Mouse (Mus musculus) heart, embryonic 14.5 days (tissue): ENCODE results near the gene Casq1. TPM values are rescaled to one million over a fixed set of nuclear protein-coding genes. Genes with fewer than 3 reads are reported as not detected.
A peak's percentile ranks its signal among the peaks of the same experiment; 100 is the strongest.

ENCODE experiments used
- ATAC-seq: fragments of 200-750 bp; cut with Nextera tagmentation; 2 replicates; pipeline ENCODE4 v1.8.0; 2017; ENCODE audit warnings: low read depth, moderate TSS enrichment; ENCODE audit not compliant: insufficient number of reproducible peaks, insufficient read depth, low FRiP score
- H3K27ac ChIP-seq, 2 experiments: fragments of 200-500 bp in 1 of 2; fragments of 300-500 bp in 1 of 2; sonication (generic) in 1 of 2; replicated peaks in 1 of 2; 2 replicates each; pipeline ENCODE4 v1.5.1; 2012 to 2014; ENCODE audit warnings: low read depth in 2 of 2, low read length in 2 of 2, control low read depth in 1 of 2, mild to moderate bottlenecking in 1 of 2, mixed read lengths in 1 of 2; ENCODE audit not compliant: control insufficient read depth in 1 of 2, insufficient read depth in 1 of 2
- H3K27me3 ChIP-seq: fragments of 300-500 bp; sonication (generic); 2 replicates; pipeline ENCODE4 v1.6.1; 2014; ENCODE audit warnings: mild to moderate bottlenecking, low read length, control low read depth; ENCODE audit not compliant: control insufficient read depth, insufficient read depth
- H3K36me3 ChIP-seq: fragments of 300-500 bp; sonication (generic); 2 replicates; pipeline ENCODE4 v1.6.1; 2014; ENCODE audit warnings: mild to moderate bottlenecking, control low read depth, low read length, mixed read lengths; ENCODE audit not compliant: control insufficient read depth, insufficient read depth
- H3K4me1 ChIP-seq, 2 experiments: fragments of 200-500 bp in 1 of 2; fragments of 300-500 bp in 1 of 2; sonication (generic) in 1 of 2; 2 replicates each; pipeline ENCODE4 v1.6.1; 2012 to 2014; ENCODE audit warnings: low read length in 2 of 2, control low read depth in 1 of 2, mixed read lengths in 1 of 2; ENCODE audit not compliant: control insufficient read depth in 2 of 2, insufficient read depth in 2 of 2
- H3K4me2 ChIP-seq: fragments of 300-500 bp; sonication (generic); 2 replicates; pipeline ENCODE4 v1.6.1; 2014; ENCODE audit warnings: mild to moderate bottlenecking, low read length
- H3K4me3 ChIP-seq, 2 experiments: fragments of 200-500 bp in 1 of 2; fragments of 300-500 bp in 1 of 2; sonication (generic) in 1 of 2; 2 replicates each; pipeline ENCODE4 v1.5.1; 2012 to 2014; ENCODE audit warnings: low read length in 2 of 2, mild to moderate bottlenecking in 2 of 2, control low read depth in 1 of 2, low read depth in 1 of 2, moderate library complexity in 1 of 2; ENCODE audit not compliant: control insufficient read depth in 1 of 2, insufficient read depth in 1 of 2
- H3K9ac ChIP-seq: fragments of 300-500 bp; sonication (generic); 2 replicates; pipeline ENCODE4 v1.6.1; 2014; ENCODE audit warnings: mild to moderate bottlenecking, low read length
- H3K9me3 ChIP-seq: fragments of 300-500 bp; sonication (generic); 2 replicates; pipeline ENCODE4 v1.6.1; 2016; ENCODE audit warnings: low read length, control low read depth; ENCODE audit not compliant: control insufficient read depth
- WGBS: fragments of 180-500 bp; shearing (Covaris S2); extraction: QIAGEN DNeasy Blood & Tissue Kit; methylation state at CpG from one replicate; pipeline ENCODE4 v1.1.7; 2014; 5-methylcytosine and 5-hydroxymethylcytosine counted together
- polyA plus RNA-seq: library from polyadenylated mRNA; unstranded; fragments of >200 nt; fragmentation: Nextera tagmentation; extraction: Ambion mirVana; gene quantifications from 2 replicates; pipeline ENCODE4 v1.2.1, GENCODE M21; 2014

The Casq1 gene
- polyA plus RNA-seq, 1 experiment from 2014 or later, result 148 TPM

DNA sequence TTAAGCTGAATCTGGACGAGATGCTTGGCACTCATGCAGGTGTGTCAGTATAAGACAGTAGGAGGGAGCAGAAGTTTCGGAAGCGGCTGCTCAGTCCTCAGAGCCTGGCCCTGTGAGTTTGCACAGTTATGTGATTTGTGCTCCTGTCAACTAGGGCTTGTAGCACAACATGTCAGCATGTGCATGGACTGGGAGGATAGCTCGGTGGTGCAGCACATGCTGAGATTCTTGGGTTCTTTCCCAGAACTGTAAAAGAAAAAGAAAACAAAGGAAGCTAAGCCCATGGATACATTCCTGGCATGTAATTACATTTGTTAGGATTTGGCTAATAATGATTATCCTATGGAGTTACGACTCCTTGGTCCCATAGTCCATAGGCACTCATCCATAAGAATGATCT is 46.5 kb downstream of the Casq1 start:
- Histone ChIP-seq H3K27ac (no peak overlapping the region), H3K9ac (no peak overlapping the region), H3K36me3 (peaks cover 90% of the 10 kb centered on the region), H3K9me3 (no peaks in the 10 kb centered on the region), H3K27me3 (no peaks in the 10 kb centered on the region), H3K4me1 (peaks cover 4 to 7% of the 10 kb centered on the region in 2 experiments), H3K4me3 (no peak overlapping the region), H3K4me2 (no peak overlapping the region)
- WGBS, result 86% methylated on average over 5 of the region's 5 CpGs
- ATAC-seq, result no peak

- no peak for ATAC-seq
- H3K36me3 ChIP-seq, result peaks cover 90% of the 10 kb centered on the region
- 94% methylated on average over 21 of the region's 21 CpGs for WGBS
These were observed 47.3 kb downstream of the Casq1 start for GRCm38 (mm10) chr1:172172381-172172780.

DNA sequence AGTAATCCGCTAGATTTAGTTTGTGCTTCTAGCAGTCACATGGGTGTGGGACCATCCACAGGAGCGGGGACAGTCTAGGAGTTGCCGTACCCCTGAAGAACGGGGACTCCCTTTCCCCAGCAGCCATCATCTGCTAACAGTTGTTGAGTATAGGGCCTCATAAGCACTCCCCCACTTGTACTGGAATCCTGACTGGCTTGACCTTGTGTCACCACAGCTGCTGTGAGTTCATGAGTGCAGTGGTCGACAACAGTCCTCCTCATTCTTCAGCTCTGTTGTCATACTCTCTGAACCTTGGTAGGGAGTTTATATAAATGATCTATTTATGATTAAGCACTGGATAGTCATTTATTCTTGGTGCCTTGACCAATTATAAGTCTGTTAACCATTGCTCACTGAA is 49.9 kb downstream of the Casq1 start:
- WGBS, result 88% methylated on average over 5 of the region's 5 CpGs
- no peaks in the 10 kb centered on the region for H3K9me3 ChIP-seq
- H3K4me1 ChIP-seq, result peaks cover 4 to 7% of the 10 kb centered on the region in 2 experiments

More at GRCm38 (mm10) chr1:172172381-172172780, 47.3 kb downstream of the Casq1 start:
- Histone ChIP-seq H3K4me1 (peaks cover 4 to 7% of the 10 kb centered on the region in 2 experiments), H3K9me3 (no peaks in the 10 kb centered on the region), H3K4me2 (no peak overlapping the region), H3K4me3 (no peak overlapping the region), H3K27ac (no peak overlapping the region), H3K9ac (no peak overlapping the region), H3K27me3 (no peaks in the 10 kb centered on the region)

GRCm38 (mm10) chr1:172167911-172168310 is 51.8 kb downstream of the Casq1 start:
- H3K27me3 ChIP-seq, result no peaks in the 10 kb centered on the region
- no peak overlapping the region for H3K4me3 ChIP-seq
- no peaks in the 10 kb centered on the region for H3K9me3 ChIP-seq
- 95% methylated on average over 5 of the region's 5 CpGs for WGBS
- no peak for ATAC-seq
- H3K9ac ChIP-seq, result no peak overlapping the region
- H3K36me3 ChIP-seq, result peaks cover 76% of the 10 kb centered on the region
- no peaks in the 10 kb centered on the region; a peak in 1 of 4 replicates for H3K4me1 ChIP-seq
- no peak overlapping the region for H3K4me2 ChIP-seq
- H3K27ac ChIP-seq, result no peak overlapping the region

More for the DNA sequence above, 49.9 kb downstream of the Casq1 start:
- peaks cover 91% of the 10 kb centered on the region for H3K36me3 ChIP-seq
- H3K27ac ChIP-seq, result no peak overlapping the region
- no peak for ATAC-seq
- no peak overlapping the region for H3K4me2 ChIP-seq
- no peak overlapping the region for H3K4me3 ChIP-seq
- H3K9ac ChIP-seq, result no peak overlapping the region
- H3K27me3 ChIP-seq, result no peaks in the 10 kb centered on the region

DNA sequence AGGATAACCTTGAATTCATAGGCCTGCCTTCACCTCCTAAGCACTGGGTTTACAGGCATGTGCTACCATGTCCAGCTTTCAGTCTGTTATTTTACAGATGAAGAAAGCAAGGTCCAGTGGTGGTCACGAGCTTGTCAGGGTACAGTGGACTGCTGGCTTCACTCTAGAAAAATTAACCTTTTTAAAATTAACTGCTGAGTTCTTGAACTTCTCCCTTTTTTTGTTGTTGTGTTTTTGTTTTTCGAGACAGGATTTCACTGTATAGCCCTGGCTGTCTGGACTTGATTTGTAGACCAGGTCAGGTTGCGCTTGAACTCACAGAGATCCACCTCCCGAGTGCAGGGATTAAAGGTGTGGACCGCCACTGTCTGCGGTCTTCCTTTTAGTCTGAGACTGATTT is 56.7 kb downstream of the Casq1 start:
- Histone ChIP-seq H3K4me3 (no peak overlapping the region), H3K4me1 (peaks cover 2 to 17% of the 10 kb centered on the region in 2 experiments; a peak in 3 of 4 replicates), H3K9ac (no peak overlapping the region), H3K27me3 (no peaks in the 10 kb centered on the region), H3K4me2 (no peak overlapping the region), H3K27ac (no peak overlapping the region), H3K9me3 (no peaks in the 10 kb centered on the region), H3K36me3 (peaks cover 41% of the 10 kb centered on the region)
- WGBS, result 87% methylated on average over 6 of the region's 6 CpGs
- ATAC-seq, result no peak

DNA sequence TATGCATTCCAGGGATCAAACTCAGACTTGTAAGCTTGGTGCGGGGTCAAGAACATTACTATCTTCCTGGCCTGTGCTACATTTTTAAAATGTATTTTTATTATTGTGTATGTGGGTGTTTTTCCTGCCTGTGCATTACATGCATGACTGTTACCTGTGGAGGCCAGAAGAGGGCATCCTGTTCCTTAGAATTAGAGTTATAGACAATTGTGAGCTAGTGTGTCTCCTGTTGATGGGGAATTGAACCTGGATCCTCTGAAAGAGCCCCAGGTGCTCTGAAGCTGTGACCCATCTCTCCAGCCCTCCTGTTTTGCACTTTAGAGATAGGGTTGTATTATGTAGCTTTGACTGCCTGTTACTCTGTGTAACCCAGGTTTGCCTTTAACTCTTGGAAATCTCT is 57.7 kb downstream of the Casq1 start:
- Histone ChIP-seq H3K27ac (no peak overlapping the region), H3K9ac (no peak overlapping the region), H3K36me3 (peaks cover 31% of the 10 kb centered on the region), H3K4me2 (no peak overlapping the region), H3K4me3 (no peak overlapping the region), H3K4me1 (peaks cover 2 to 17% of the 10 kb centered on the region in 2 experiments; a peak in 3 of 4 replicates), H3K9me3 (no peaks in the 10 kb centered on the region), H3K27me3 (no peaks in the 10 kb centered on the region)
- no peak for ATAC-seq
- 75% methylated on average over 1 of the region's 1 CpGs for WGBS

- H3K36me3 ChIP-seq, result peaks cover 30% of the 10 kb centered on the region
- no peak overlapping the region for H3K4me3 ChIP-seq
- no peaks in the 10 kb centered on the region for H3K9me3 ChIP-seq
- peak overlapping the region; percentile 47 for H3K4me2 ChIP-seq
- H3K9ac ChIP-seq, result peak overlapping the region; percentile 59
- ATAC-seq, result no peak
- peak overlapping the region; percentile 73 to 86 for H3K27ac ChIP-seq
- peaks cover 2 to 17% of the 10 kb centered on the region in 2 experiments; a peak in 3 of 4 replicates for H3K4me1 ChIP-seq
- H3K27me3 ChIP-seq, result no peaks in the 10 kb centered on the region
These were observed 59.2 kb downstream of the Casq1 start for GRCm38 (mm10) chr1:172160508-172160907.

DNA sequence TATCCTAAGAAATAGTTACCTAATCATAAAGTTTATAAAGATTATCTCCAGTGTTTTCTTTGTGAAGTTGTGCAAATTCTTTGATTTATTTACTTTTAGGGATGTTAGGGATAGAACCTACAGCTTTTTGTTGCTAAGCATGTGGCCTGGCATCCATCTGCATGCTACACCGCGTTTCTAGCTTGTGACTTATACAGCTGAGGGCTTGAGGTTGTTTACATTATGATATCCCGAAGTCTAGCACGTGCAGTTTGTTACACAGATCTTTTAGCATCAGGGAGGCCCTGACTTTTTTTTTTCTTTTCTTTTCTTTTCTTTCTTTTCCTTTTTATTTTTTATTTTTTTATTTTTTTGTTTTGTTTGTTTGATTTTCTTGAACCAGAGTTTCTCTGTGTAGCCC is 59.7 kb downstream of the Casq1 start:
- peaks cover 31% of the 10 kb centered on the region for H3K36me3 ChIP-seq
- H3K27me3 ChIP-seq, result no peaks in the 10 kb centered on the region
- H3K4me2 ChIP-seq, result peak overlapping the region; percentile 47
- 24% methylated on average over 4 of the region's 4 CpGs for WGBS
- no peaks in the 10 kb centered on the region for H3K9me3 ChIP-seq
- peak overlapping the region; percentile 73 to 86 for H3K27ac ChIP-seq
- no peak for ATAC-seq
- no peak overlapping the region for H3K4me3 ChIP-seq
- H3K4me1 ChIP-seq, result peaks cover 2 to 17% of the 10 kb centered on the region in 2 experiments; a peak in 3 of 4 replicates
- H3K9ac ChIP-seq, result peak overlapping the region; percentile 59
